Mouse (Mus musculus) bone marrow macrophage, adult 2 months (primary cell): Measurements from ENCODE around the gene Brsk1.

Experiments
- CTCF ChIP-seq: IDR thresholded peaks from 2 replicates; pipeline ENCODE4 v1.5.1; 2012; ENCODE audit warnings: low read depth, mild to moderate bottlenecking, low read length, moderate library complexity
- POLR2A ChIP-seq: IDR thresholded peaks from 2 replicates; pipeline ENCODE4 v1.6.1; 2012; ENCODE audit warnings: mild to moderate bottlenecking, low read depth, low read length, borderline replicate concordance

DNA sequence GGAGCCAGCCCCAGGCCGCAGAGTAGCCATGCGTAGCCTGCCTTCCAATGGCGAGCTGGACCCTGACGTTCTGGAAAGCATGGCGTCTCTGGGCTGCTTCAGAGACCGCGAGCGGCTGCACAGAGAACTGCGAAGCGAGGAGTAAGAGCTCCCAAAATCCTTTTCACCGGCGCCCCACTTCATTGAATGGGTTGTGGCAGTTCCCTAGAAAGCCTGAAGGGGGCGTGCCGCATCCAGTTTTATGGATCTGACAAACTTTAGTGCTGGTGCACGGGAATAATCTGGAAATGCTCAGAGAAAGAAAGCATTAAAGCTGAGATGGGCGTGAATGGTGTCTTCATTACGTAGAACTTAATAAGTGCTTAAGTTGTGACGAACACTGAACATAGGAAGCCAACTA lies 14.7 kb downstream of the Brsk1 start:
- TF ChIP-seq CTCF, result peak; percentile 73; the same call in 1 of the 2 replicates
- TF ChIP-seq POLR2A, result no peak
